Mouse (Mus musculus) erythroblast, embryonic 14.5 days (primary cell): Measurements from ENCODE around the gene Pds5a. TPM values are rescaled to one million over a fixed set of nuclear protein-coding genes. Genes with fewer than 3 reads are reported as not detected.

Source experiments
- H3K27me3 ChIP-seq: 2 replicates; pipeline ENCODE4 v1.6.1; 2012; ENCODE audit warnings: inconsistent platforms; ENCODE audit not compliant: control insufficient read depth
- H3K36me3 ChIP-seq: 2 replicates; pipeline ENCODE4 v1.6.1; 2012; ENCODE audit warnings: mild to moderate bottlenecking, inconsistent platforms; ENCODE audit not compliant: control insufficient read depth
- H3K4me1 ChIP-seq: 2 replicates; pipeline ENCODE4 v1.6.1; 2012; ENCODE audit warnings: inconsistent platforms; ENCODE audit not compliant: control insufficient read depth
- H3K4me3 ChIP-seq: replicated peaks from 2 replicates; pipeline ENCODE3; 2012; ENCODE audit warnings: moderate library complexity, mild to moderate bottlenecking, inconsistent platforms
- H3K9me3 ChIP-seq: 2 replicates; pipeline ENCODE4 v1.6.1; 2012; ENCODE audit warnings: low read length, inconsistent platforms, mixed read lengths; ENCODE audit not compliant: control insufficient read depth
- GATA1 ChIP-seq: IDR thresholded peaks from 2 replicates; pipeline ENCODE4 v1.6.1; 2012; ENCODE audit warnings: low read length, inconsistent platforms, mixed read lengths
- TAL1 ChIP-seq: IDR thresholded peaks from 3 replicates; pipeline ENCODE4 v1.6.1; 2012; ENCODE audit warnings: low read length, inconsistent platforms, mixed read lengths
- polyA plus RNA-seq: library from polyadenylated mRNA; stranded (reverse); fragments of >175 nt; gene quantifications from 2 replicates; pipeline ENCODE4 v1.2.3, GENCODE M21; 2012

Gene Pds5a
- polyA plus RNA-seq, 1 experiment: 0.54 TPM

DNA sequence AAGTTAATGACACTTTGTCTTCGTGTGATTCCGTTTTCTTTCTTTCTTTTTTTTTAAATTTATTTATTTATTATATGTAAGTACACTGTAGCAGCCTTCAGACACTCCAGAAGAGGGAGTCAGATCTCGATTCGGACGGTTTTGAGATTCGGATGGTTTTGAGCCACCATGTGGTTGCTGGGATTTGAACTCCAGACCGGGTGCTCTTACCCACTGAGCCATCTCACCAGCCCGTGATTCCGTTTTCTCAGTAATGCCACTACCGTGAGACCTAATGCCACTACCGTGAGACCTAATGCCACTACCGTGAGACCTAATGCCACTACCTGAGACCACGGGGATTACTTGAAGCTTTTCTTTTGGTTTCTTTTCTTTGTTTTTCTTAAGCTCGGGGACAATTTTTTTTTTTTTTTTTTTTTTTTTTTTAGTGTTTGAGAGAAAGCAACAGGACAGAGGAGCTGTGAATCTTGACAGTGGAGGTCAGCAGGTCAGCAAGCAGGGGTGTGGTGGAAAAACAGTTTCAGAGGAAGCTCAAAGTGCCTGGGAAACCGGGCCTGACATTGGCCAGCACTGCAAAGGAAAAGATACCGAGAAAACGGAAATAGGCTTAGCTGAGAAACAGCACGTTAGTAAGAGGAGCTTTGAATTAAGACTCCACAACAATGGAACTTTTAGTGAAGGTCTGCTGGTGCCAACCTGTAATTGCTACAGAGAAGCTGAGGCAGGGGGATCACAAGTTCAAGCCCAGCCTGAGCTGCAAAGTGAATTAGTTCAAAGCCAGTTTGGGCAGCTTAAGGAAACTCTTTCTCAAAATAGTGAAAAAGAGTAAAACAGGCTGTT is 19.2 kb upstream of the Pds5a start:
- H3K36me3 ChIP-seq: no peaks in the 10 kb centered on the region
- H3K4me3 ChIP-seq: no peak overlapping the region
- TF ChIP-seq TAL1: no peak
- no peak for TF ChIP-seq GATA1
- no peaks in the 10 kb centered on the region for H3K27me3 ChIP-seq
- H3K9me3 ChIP-seq: no peaks in the 10 kb centered on the region
- H3K4me1 ChIP-seq: peaks cover 28% of the 10 kb centered on the region

DNA sequence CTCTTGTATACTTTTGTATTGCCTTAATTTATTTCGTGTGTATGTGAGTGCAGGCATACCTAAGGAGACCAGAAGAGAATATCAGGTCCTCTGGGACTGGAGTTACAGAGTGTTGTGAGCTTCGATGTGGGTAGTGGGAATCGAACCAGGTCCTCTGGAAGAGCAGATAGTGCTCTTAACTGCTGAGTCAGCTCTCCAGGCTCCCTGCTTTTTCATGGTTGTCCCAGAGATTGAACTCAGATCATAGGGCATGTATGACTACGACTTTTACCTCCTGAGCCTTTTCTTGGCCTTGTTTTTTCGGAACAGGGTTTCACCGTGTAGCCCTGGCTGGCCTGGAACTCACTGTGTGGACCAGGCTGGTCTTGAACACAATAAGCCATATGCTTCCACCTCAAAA is 17.0 kb upstream of the Pds5a start:
- TF ChIP-seq GATA1: no peak
- no peak for TF ChIP-seq TAL1
- Histone ChIP-seq H3K36me3 (no peaks in the 10 kb centered on the region), H3K9me3 (no peaks in the 10 kb centered on the region), H3K4me3 (no peak overlapping the region), H3K27me3 (no peaks in the 10 kb centered on the region), H3K4me1 (peaks cover 25% of the 10 kb centered on the region)

DNA sequence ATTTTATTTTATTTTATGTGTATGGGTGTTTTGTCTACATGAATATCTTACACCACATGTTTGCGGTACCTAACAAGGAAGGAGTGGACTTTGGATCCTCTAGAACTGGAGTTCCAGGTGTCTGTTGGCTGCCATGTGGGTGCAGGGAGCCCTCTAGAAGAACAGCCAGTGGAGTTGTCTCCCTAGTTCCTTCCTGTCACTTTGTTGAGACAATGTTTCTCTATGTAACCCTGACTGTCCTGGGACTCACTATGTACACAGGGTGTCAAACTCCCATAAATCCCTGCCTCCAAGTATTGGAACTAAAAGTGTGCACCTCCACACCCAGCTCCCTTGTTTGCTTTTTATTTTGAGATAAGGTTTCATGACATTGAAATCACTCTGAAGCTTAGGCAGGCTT is 13.4 kb upstream of the Pds5a start:
- Histone ChIP-seq H3K4me1 (peaks cover 8% of the 10 kb centered on the region), H3K4me3 (no peak overlapping the region), H3K36me3 (no peaks in the 10 kb centered on the region), H3K27me3 (no peaks in the 10 kb centered on the region), H3K9me3 (no peaks in the 10 kb centered on the region)
- TF ChIP-seq GATA1 (no peak), TAL1 (no peak)

DNA sequence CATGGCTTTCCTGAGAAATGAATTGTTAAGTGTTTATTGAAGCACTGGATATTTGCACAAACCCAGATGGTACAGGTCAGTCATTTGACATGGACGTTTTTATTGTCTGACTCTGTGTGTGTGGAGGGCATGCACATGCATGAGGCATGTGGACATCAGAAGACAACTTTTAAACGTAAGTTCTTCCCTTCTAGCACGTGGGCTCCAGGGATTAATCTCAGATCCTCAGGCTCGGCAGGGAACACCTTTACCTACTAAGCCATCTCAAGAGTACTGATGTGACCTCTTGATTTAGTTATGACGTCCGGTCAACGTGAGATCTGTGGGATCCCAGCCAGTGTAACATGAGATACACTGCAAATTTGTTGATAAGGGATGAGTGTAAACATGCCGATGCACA is 12.2 kb upstream of the Pds5a start:
- no peaks in the 10 kb centered on the region; the same call in 1 of the 2 replicates for H3K27me3 ChIP-seq
- no peak for TF ChIP-seq TAL1
- TF ChIP-seq GATA1: no peak
- no peak overlapping the region for H3K4me3 ChIP-seq
- H3K9me3 ChIP-seq: no peaks in the 10 kb centered on the region
- no peaks in the 10 kb centered on the region for H3K36me3 ChIP-seq
- H3K4me1 ChIP-seq: peaks cover 9% of the 10 kb centered on the region

DNA sequence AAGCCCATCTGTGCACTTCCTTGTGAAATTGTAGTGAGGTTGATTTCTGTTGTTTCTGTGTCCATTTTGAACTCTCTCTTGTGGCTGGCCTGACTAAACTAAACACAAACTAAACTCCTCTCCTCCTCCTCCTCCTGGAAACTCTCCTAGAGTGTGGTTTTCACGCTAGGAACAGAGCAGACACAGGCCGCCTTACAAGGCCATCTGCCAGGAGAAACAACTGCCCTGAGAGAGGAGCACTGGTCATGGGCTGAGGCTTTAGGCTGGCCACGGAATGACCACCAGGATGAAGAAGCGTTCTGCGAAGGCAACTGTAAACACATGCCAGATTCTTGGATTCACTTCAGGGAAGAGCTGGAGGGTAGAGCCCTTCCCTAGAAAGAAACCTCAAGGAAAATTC is 8.9 kb upstream of the Pds5a start:
- H3K27me3 ChIP-seq: peaks cover 5% of the 10 kb centered on the region; the same call in 1 of the 2 replicates
- H3K36me3 ChIP-seq: no peaks in the 10 kb centered on the region
- no peak overlapping the region for H3K4me3 ChIP-seq
- no peak for TF ChIP-seq GATA1
- no peak for TF ChIP-seq TAL1
- H3K9me3 ChIP-seq: no peaks in the 10 kb centered on the region
- H3K4me1 ChIP-seq: peaks cover 23% of the 10 kb centered on the region

DNA sequence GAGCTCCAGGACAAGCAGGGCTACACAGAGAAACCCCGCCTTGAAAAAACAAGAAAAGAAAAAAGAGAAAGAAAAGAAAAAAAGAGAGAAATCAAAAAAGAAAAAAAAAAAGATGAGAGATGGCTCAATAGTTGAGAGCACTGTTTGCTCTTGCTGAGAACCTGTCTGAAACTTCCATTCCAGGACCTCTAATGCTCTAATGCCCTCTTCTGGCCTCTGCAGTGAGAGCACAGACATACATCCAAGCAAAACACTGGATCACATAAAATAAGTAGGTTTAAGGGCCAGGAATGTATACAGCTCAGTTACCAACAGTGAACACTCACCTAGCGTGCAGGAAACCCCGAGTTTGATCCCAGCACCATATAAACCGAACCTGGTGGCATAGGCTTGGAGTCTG is 8.1 kb upstream of the Pds5a start:
- no peak overlapping the region for H3K4me3 ChIP-seq
- no peaks in the 10 kb centered on the region for H3K36me3 ChIP-seq
- TF ChIP-seq TAL1: no peak
- TF ChIP-seq GATA1: no peak
- H3K9me3 ChIP-seq: no peaks in the 10 kb centered on the region
- H3K4me1 ChIP-seq: peaks cover 19% of the 10 kb centered on the region
- peaks cover 5% of the 10 kb centered on the region; the same call in 1 of the 2 replicates for H3K27me3 ChIP-seq

DNA sequence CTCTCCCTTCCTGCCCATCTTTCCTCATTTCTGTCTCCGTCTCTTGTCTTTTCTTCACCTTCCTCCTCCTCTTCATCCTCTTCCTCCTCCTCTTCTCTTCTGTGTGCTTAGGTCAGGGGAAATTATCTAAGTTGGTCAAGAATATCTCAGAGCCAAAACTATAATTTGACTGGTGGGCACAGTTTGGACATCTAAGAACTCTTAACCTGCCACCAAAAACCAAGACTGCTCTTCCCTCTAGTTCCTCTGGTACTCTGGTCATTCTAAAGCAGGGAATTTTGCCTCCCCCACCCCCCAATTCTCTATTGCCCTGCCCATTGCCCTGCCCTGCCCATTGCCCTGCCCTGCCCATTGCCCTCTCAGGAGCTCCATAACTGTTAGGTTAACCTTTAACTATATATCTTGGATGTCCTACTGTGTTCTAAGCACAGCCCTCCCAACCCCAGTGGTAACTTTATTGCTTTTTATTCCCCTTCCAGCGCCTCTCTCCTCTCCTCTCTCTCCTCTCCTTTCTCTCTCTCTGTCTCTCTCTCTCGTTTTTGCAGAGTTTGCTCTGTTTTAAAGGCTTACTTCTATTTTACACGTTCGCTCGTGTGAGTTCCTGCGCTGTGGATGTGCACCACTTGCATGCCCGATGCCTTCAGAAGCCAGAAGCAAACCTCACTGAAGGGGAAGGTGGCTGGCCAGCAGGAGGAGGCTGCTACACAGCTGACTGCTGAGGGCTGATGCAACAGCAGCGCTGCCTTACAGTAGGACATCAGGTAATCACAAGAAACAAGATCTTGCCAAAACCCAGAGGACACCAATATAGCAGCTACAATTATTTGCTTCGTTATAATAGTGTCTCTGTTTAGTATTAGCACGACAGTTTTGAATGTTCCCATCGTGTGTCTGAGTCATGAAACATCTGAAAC is 6.9 kb upstream of the Pds5a start:
- H3K9me3 ChIP-seq: no peaks in the 10 kb centered on the region
- H3K36me3 ChIP-seq: no peaks in the 10 kb centered on the region
- H3K4me3 ChIP-seq: no peak overlapping the region
- peaks cover 5% of the 10 kb centered on the region; the same call in 1 of the 2 replicates for H3K27me3 ChIP-seq
- peaks cover 16% of the 10 kb centered on the region for H3K4me1 ChIP-seq
- TF ChIP-seq GATA1: no peak
- TF ChIP-seq TAL1: no peak

DNA sequence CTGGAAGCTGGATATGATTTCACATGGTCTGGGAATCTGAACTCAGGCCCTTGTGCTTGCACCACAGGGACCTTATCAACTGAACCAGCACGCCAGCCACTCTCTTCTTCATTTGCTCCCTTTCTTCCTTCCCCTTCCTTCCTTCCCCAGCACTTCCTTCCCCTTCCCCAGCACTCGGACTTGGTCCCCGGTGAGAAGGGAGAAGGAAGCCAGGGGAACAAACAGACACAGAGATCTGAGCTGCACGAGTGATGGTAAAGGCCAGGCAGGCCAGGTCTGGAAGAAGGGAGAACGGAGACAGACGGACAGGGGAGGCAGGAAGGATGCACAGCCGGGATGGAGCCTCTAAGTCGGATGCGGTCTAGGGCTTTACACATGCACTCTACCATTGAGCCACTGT is 5.2 kb upstream of the Pds5a start:
- Histone ChIP-seq H3K4me3 (no peak overlapping the region), H3K4me1 (peaks cover 31% of the 10 kb centered on the region), H3K36me3 (no peaks in the 10 kb centered on the region), H3K9me3 (no peaks in the 10 kb centered on the region), H3K27me3 (peaks cover 5% of the 10 kb centered on the region; the same call in 1 of the 2 replicates)
- TF ChIP-seq GATA1 (no peak), TAL1 (no peak)

DNA sequence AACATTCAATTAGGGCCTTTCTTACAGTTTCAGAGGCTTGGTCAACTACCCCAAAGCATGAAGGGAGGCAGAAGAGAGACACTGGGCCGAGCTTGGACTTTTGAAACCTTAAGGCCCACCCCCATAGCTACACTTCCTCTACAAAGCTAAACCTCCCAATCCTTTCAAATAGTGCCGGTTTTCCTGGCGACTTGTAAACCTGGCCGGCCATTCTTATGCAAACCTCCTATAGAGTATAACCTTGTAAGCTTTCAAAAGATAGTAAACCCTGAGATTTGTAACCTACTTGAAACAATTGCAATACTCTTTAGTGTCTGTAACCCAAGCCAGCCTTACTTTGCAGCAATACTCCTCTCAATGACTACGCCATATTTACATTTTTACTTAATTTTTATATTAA is 2.0 kb upstream of the Pds5a start:
- Histone ChIP-seq H3K9me3 (no peaks in the 10 kb centered on the region), H3K27me3 (0 out of 2 replicates have a peak, but pooled peaks cover 5% of the 10 kb centered on the region), H3K4me3 (no peak overlapping the region), H3K36me3 (peaks cover 14% of the 10 kb centered on the region), H3K4me1 (peaks cover 43% of the 10 kb centered on the region)
- TF ChIP-seq TAL1 (no peak), GATA1 (no peak)
